Mouse (Mus musculus): ENCODE results near the gene Sim1. TPM values are rescaled to one million over a fixed set of nuclear protein-coding genes. Genes with fewer than 3 reads are reported as not detected.

The Sim1 gene
- polyA plus RNA-seq (2014; fragmentation: Nextera tagmentation; extraction: Ambion mirVana), result 0.05 TPM in 1 of 2 replicates, not detected in the other

DNA sequence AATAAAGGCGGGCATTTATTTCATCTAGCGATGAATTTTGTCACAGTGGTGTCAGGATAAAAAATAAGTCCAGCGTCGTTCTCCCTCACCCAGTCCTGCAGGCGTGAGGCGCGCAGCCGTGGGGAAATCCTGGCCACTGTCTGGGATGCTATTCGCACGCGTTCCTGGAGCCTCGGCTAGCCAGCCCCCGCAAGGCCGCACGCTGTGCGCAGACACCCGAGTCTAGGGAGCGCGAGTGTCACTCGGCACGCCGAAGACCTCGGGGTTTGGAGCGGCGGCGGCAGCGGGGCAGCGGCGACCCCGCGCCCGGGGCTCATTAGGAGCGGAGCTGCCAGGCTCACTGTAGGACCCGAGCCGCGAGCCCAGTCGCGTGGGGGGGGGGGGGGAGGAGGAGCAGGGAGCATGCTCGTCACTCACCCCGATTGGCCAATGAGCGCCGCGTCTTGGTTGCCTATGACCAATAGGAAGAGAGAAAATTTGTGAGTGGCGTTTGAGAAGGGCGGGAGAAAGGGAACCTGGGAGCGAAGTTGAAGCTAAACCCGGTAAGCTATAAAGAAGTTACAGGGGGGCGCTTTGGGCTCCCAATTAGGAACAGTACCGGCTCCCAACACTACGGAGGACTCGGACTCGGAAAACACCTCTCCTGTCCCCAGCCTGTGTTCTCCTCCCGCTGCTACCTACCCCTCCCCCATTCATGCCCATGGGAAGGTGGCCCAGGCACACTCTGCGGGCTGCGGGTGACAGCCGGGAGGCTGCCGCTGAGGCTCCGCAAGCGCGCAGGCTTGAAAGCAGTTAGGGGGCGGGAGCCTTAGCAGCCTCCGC, at the start of gene Sim1:
Sim1 (plus strand) TSS at position 585 of the 822 bp plus-strand sequence.
- Histone ChIP-seq H3K9ac (ENCODE audit: low read length) (no peak within 1 kb of the TSS), H3K4me3 (ENCODE audit: low read depth, low read length) (peak within 1 kb of the TSS; percentile 39), H3K27me3 (replicated peaks; ENCODE audit: control insufficient read depth, insufficient read depth, low read length) (peaks cover 100% of the 10 kb centered on the region), H3K36me3 (ENCODE audit: control insufficient read depth, insufficient read depth, low read length) (no peaks in the 10 kb centered on the region), H3K4me1 (replicated peaks; ENCODE audit: control insufficient read depth, insufficient read depth, low read length) (0 out of 2 replicates have a peak, but pooled peaks cover 4% of the 10 kb centered on the region), H3K27ac (ENCODE audit: low read depth) (no peak within 1 kb of the TSS), H3K4me2 (ENCODE audit: low read length) (peak within 1 kb of the TSS; percentile 64), H3K9me3 (ENCODE audit: control insufficient read depth, low read length) (no peaks in the 10 kb centered on the region)
- WGBS, result under 1% methylated on average over 59 of the region's 62 CpGs
- peak; percentile 93 for ATAC-seq (replicated peaks; ENCODE audit: low FRiP score, low TSS enrichment, low read depth)
- peak; percentile 88 for DNase-seq (ENCODE audit: low spot score)

DNA sequence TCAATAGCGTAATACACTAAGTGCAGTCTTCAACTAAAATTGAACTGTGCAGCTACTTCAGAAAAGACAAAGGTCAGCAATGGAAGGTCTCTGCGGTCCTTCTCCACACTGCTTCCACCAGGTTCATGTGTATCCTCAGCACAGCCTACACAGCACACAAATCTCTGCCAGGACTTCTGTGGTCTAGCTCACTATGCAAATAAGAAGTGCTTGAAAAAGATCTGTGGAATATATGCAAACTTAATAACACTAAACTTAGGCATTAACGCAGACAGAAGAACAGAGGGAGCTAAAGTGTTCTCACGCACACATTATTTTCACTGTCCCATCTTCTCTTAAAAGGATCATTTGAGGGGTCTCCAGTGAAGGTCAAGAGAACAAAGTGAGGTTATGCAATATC, 26.4 kb upstream of the Sim1 start:
- Histone ChIP-seq H3K9ac (ENCODE audit: low read length) (no peak overlapping the region), H3K4me3 (ENCODE audit: low read depth, low read length) (no peak overlapping the region), H3K4me1 (replicated peaks; ENCODE audit: control insufficient read depth, insufficient read depth, low read length) (no peaks in the 10 kb centered on the region), H3K27ac (ENCODE audit: low read depth) (no peak overlapping the region), H3K27me3 (replicated peaks; ENCODE audit: control insufficient read depth, insufficient read depth, low read length) (no peaks in the 10 kb centered on the region), H3K36me3 (ENCODE audit: control insufficient read depth, insufficient read depth, low read length) (no peaks in the 10 kb centered on the region), H3K9me3 (ENCODE audit: control insufficient read depth, low read length) (no peaks in the 10 kb centered on the region), H3K4me2 (ENCODE audit: low read length) (no peak overlapping the region)
- 63% methylated on average over 4 of the region's 4 CpGs for WGBS
- no peak for DNase-seq (ENCODE audit: low spot score)
- ATAC-seq (replicated peaks; ENCODE audit: low FRiP score, low TSS enrichment, low read depth), result no peak

DNA sequence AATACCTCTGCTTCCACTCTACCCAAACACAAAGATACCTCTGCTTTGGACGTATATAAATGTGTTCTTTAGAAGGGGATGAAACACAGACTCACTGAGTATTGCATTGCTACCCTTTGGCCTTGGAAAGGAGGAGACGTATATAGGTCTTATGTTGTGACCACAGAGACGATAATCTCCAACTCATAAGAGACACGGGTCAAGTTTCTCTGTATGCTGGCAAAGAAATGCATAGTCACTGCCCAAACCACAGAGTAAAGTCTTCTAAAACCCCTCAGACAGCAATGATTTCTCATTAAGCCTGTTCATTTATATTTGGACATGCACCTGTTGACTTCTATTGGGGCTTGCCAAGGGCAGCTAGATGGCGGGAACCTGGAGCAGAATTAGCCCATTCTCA, 17.6 kb upstream of the Sim1 start:
- Histone ChIP-seq H3K9me3 (ENCODE audit: control insufficient read depth, low read length) (no peaks in the 10 kb centered on the region), H3K4me3 (ENCODE audit: low read depth, low read length) (no peak overlapping the region), H3K27me3 (replicated peaks; ENCODE audit: control insufficient read depth, insufficient read depth, low read length) (no peaks in the 10 kb centered on the region), H3K36me3 (ENCODE audit: control insufficient read depth, insufficient read depth, low read length) (no peaks in the 10 kb centered on the region), H3K4me2 (ENCODE audit: low read length) (no peak overlapping the region), H3K4me1 (replicated peaks; ENCODE audit: control insufficient read depth, insufficient read depth, low read length) (no peaks in the 10 kb centered on the region), H3K9ac (ENCODE audit: low read length) (no peak overlapping the region), H3K27ac (ENCODE audit: low read depth) (no peak overlapping the region)
- DNase-seq (ENCODE audit: low spot score), result no peak
- 85% methylated on average over 5 of the region's 5 CpGs for WGBS
- ATAC-seq (replicated peaks; ENCODE audit: low FRiP score, low TSS enrichment, low read depth), result no peak

DNA sequence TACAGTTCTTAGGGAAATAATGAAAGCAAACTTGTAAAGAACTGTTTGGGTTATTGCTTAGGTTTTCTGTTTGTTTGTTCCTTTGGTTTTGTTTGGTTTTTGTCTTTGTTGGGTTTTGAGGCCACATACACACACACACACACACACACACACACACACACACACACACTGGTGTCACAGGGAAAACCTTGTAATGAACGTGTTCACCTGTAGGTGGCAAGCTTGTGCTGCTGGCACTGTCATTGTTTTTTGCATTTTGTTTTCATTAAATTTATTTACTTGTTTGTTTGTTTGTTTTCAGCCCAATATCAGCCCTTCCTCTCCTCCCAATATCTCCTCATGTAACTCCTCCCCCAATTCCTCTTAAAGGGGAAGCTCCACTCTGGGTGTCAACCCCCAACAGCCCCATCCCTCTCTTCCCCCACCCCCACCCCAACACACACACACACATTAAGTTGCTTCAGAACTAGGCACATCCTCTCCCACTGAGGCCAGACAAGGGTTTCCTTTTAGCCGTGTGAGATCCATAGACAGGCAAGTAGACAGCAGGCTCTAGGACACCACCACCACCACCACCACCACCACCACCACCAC, 13.0 kb upstream of the Sim1 start:
- Histone ChIP-seq H3K27me3 (replicated peaks; ENCODE audit: control insufficient read depth, insufficient read depth, low read length) (peaks cover 5% of the 10 kb centered on the region; the same call in 1 of the 2 replicates), H3K36me3 (ENCODE audit: control insufficient read depth, insufficient read depth, low read length) (no peaks in the 10 kb centered on the region), H3K4me2 (ENCODE audit: low read length) (no peak overlapping the region), H3K27ac (ENCODE audit: low read depth) (no peak overlapping the region), H3K4me3 (ENCODE audit: low read depth, low read length) (no peak overlapping the region), H3K9ac (ENCODE audit: low read length) (no peak overlapping the region), H3K9me3 (ENCODE audit: control insufficient read depth, low read length) (no peaks in the 10 kb centered on the region), H3K4me1 (replicated peaks; ENCODE audit: control insufficient read depth, insufficient read depth, low read length) (no peaks in the 10 kb centered on the region)
- ATAC-seq (replicated peaks; ENCODE audit: low FRiP score, low TSS enrichment, low read depth) (no peak), DNase-seq (ENCODE audit: low spot score) (no peak)
- WGBS, result 25% methylated on average over 2 of the region's 2 CpGs

DNA sequence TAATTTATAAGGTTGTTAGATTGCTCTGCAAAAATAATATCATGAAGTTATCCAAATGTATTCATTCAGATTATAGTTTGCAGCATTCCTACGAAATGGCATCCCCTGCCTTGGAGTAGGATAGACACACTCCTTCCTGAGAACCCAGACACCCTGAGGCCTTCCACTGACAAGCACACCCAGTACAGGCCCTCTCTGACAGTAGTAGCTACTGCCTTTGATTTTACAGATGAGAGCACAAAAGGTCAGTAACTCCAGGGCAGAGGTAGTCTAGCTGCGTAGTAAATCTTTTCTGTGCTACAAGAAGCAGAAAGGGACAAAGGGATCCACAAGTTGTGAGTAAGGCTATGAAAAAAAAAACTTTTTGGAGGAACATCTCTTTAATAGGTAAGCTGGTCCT, 12.2 kb upstream of the Sim1 start:
- Histone ChIP-seq H3K27me3 (replicated peaks; ENCODE audit: control insufficient read depth, insufficient read depth, low read length) (peaks cover 5% of the 10 kb centered on the region; the same call in 1 of the 2 replicates), H3K27ac (ENCODE audit: low read depth) (no peak overlapping the region), H3K36me3 (ENCODE audit: control insufficient read depth, insufficient read depth, low read length) (no peaks in the 10 kb centered on the region), H3K4me3 (ENCODE audit: low read depth, low read length) (no peak overlapping the region), H3K4me1 (replicated peaks; ENCODE audit: control insufficient read depth, insufficient read depth, low read length) (no peaks in the 10 kb centered on the region), H3K9ac (ENCODE audit: low read length) (no peak overlapping the region), H3K4me2 (ENCODE audit: low read length) (no peak overlapping the region), H3K9me3 (ENCODE audit: control insufficient read depth, low read length) (no peaks in the 10 kb centered on the region)
- ATAC-seq (replicated peaks; ENCODE audit: low FRiP score, low TSS enrichment, low read depth) (no peak), DNase-seq (ENCODE audit: low spot score) (no peak)
- whole genome bisulfite sequencing, result 83% methylated on average over 2 of the region's 2 CpGs

DNA sequence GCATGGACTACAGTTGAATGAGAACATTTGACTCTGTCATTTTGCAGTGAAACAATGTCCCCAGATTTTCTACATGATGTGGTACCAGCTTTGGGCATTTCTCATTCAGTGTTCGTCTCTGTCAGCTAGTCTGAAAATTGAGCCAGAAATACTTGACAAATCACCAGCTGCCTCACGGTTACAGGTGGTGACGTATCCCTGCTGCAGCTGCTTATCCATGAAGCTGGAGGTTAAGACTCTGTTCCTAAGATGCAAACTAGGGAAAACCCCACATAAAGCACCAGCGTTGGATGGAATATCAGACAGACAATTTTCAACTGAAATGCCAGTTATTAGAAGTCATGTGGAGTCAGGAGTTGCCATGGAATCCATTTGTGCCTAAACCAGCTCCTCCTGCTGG, 8.2 kb upstream of the Sim1 start:
- Histone ChIP-seq H3K9ac (ENCODE audit: low read length) (no peak overlapping the region), H3K4me1 (replicated peaks; ENCODE audit: control insufficient read depth, insufficient read depth, low read length) (no peaks in the 10 kb centered on the region), H3K9me3 (ENCODE audit: control insufficient read depth, low read length) (no peaks in the 10 kb centered on the region), H3K36me3 (ENCODE audit: control insufficient read depth, insufficient read depth, low read length) (no peaks in the 10 kb centered on the region), H3K27ac (ENCODE audit: low read depth) (no peak overlapping the region), H3K4me2 (ENCODE audit: low read length) (no peak overlapping the region), H3K4me3 (ENCODE audit: low read depth, low read length) (no peak overlapping the region), H3K27me3 (replicated peaks; ENCODE audit: control insufficient read depth, insufficient read depth, low read length) (peaks cover 40% of the 10 kb centered on the region)
- WGBS, result 66% methylated on average over 4 of the region's 4 CpGs
- DNase-seq (ENCODE audit: low spot score) (no peak), ATAC-seq (replicated peaks; ENCODE audit: low FRiP score, low TSS enrichment, low read depth) (no peak)

DNA sequence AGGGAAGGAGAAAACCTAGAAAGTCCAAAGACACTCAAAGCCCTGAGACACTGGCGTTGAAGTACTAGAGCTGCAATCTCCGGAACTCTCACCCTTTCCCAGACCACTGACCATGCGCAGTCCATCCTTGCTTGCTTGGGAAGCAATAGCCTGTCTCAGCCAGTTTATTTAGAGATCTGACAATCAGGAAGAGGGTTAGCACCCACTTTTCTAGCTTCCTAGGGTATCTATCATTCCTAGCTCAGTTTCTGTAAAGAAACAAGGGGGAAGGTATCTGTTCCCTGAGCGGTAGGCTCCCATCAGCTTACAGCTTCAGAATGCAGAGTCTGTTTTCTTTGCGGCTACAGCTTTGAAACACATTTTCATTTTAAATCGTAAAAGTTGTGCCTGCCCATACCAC, 3.9 kb upstream of the Sim1 start:
- H3K36me3 ChIP-seq (ENCODE audit: control insufficient read depth, insufficient read depth, low read length), result no peaks in the 10 kb centered on the region
- H3K9ac ChIP-seq (ENCODE audit: low read length), result no peak overlapping the region
- H3K27me3 ChIP-seq (replicated peaks; ENCODE audit: control insufficient read depth, insufficient read depth, low read length), result peaks cover 83% of the 10 kb centered on the region
- H3K27ac ChIP-seq (ENCODE audit: low read depth), result no peak overlapping the region
- no peaks in the 10 kb centered on the region for H3K9me3 ChIP-seq (ENCODE audit: control insufficient read depth, low read length)
- H3K4me2 ChIP-seq (ENCODE audit: low read length), result no peak overlapping the region
- H3K4me3 ChIP-seq (ENCODE audit: low read depth, low read length), result no peak overlapping the region
- DNase-seq (ENCODE audit: low spot score), result no peak
- 0 out of 2 replicates have a peak, but pooled peaks cover 4% of the 10 kb centered on the region for H3K4me1 ChIP-seq (replicated peaks; ENCODE audit: control insufficient read depth, insufficient read depth, low read length)
- no peak for ATAC-seq (replicated peaks; ENCODE audit: low FRiP score, low TSS enrichment, low read depth)
- 12% methylated on average over 6 of the region's 6 CpGs for WGBS

DNA sequence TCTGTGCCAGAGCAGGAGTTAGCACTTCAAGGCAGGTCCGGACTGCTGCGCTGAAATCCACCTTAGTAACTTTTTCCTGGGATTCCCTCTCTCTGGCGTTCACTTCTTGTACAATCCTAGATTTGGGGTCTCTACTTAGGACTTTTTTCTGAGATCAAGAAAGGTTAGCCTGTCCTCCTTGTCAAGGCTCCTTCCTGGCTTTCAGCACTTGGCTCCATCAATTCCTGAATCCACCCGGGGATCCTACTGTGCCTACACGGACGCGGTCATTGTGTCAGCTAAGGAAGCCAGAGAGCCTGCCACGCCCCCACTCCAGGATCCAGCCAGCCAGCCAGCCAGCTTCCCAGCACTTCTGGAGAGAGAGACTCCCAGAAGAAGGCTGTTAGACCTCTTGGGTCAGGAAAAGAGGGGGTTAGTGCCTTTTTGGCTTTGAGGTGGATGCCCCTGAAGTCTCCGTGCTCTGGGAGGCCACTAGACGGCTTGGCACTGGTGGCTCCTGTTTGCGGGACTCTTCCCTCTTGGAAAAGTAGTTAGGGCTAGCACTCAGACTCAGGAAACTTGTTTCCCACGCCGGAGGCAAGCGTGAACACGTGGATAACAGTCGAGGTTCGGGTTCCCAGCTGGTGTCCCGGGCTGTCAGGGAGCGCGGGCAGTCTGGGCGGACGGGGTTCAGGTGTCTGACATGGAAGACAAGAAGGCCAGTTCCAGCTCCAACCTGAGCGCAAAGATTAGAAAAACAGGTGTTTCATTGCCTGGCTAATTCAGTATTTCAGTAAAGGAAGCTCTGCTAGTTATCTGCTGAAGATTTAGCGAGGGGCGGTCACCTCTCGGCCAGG, 2.5 kb upstream of the Sim1 start:
- H3K4me3 ChIP-seq (ENCODE audit: low read depth, low read length), result no peak overlapping the region
- H3K36me3 ChIP-seq (ENCODE audit: control insufficient read depth, insufficient read depth, low read length), result no peaks in the 10 kb centered on the region
- 0 out of 2 replicates have a peak, but pooled peaks cover 4% of the 10 kb centered on the region for H3K4me1 ChIP-seq (replicated peaks; ENCODE audit: control insufficient read depth, insufficient read depth, low read length)
- 1% methylated on average over 26 of the region's 26 CpGs for WGBS
- H3K9me3 ChIP-seq (ENCODE audit: control insufficient read depth, low read length), result no peaks in the 10 kb centered on the region
- ATAC-seq (replicated peaks; ENCODE audit: low FRiP score, low TSS enrichment, low read depth) (no peak), DNase-seq (ENCODE audit: low spot score) (no peak)
- H3K9ac ChIP-seq (ENCODE audit: low read length), result no peak overlapping the region
- peaks cover 93% of the 10 kb centered on the region for H3K27me3 ChIP-seq (replicated peaks; ENCODE audit: control insufficient read depth, insufficient read depth, low read length)
- no peak overlapping the region for H3K4me2 ChIP-seq (ENCODE audit: low read length)
- no peak overlapping the region for H3K27ac ChIP-seq (ENCODE audit: low read depth)

All from intestine, embryonic 14.5 days (tissue).